Mouse (Mus musculus): ENCODE measurements around the gene Ucp2. TPM values are rescaled to one million over a fixed set of nuclear protein-coding genes. Genes with fewer than 3 reads are reported as not detected.

Ucp2 gene
- polyA plus RNA-seq, 1 experiment from 2014 or later = 281 TPM

GRCm38 (mm10) chr7:100461621-100462151, 31.5 kb upstream of the Ucp2 start:
- Histone ChIP-seq H3K27ac (ENCODE audit: low read depth, low read length) (no peak overlapping the region), H3K4me2 (replicated peaks; ENCODE audit: low read depth) (no peak overlapping the region), H3K27me3 (replicated peaks; ENCODE audit: control insufficient read depth, insufficient read depth, low read length) (no peaks in the 10 kb centered on the region), H3K9ac (ENCODE audit: low read depth, low read length) (no peak overlapping the region), H3K9me3 (ENCODE audit: control insufficient read depth) (no peaks in the 10 kb centered on the region), H3K36me3 (ENCODE audit: control insufficient read depth, insufficient read depth) (peaks cover 17% of the 10 kb centered on the region; the same call in 1 of the 2 replicates), H3K4me1 (replicated peaks; ENCODE audit: control insufficient read depth, insufficient read depth, low read length) (0 out of 2 replicates have a peak, but pooled peaks cover 6% of the 10 kb centered on the region), H3K4me3 (ENCODE audit: low read depth, low read length) (no peak overlapping the region)
- TF ChIP-seq CTCF (IDR thresholded peaks at IDR 0.05; ENCODE audit: low read depth) = no peak
- 75% methylated on average over 6 of the region's 6 CpGs for WGBS
- ATAC-seq = no peak

- ATAC-seq = no peak
- H3K27ac ChIP-seq (ENCODE audit: low read depth, low read length) = no peak overlapping the region
- WGBS = 72% methylated on average over 9 of the region's 9 CpGs
- no peak for TF ChIP-seq CTCF (IDR thresholded peaks at IDR 0.05; ENCODE audit: low read depth)
- H3K4me3 ChIP-seq (ENCODE audit: low read depth, low read length) = no peak overlapping the region
- H3K9ac ChIP-seq (ENCODE audit: low read depth, low read length) = no peak overlapping the region
- no peaks in the 10 kb centered on the region for H3K9me3 ChIP-seq (ENCODE audit: control insufficient read depth)
- H3K27me3 ChIP-seq (replicated peaks; ENCODE audit: control insufficient read depth, insufficient read depth, low read length) = no peaks in the 10 kb centered on the region
- H3K4me2 ChIP-seq (replicated peaks; ENCODE audit: low read depth) = no peak overlapping the region
- H3K4me1 ChIP-seq (replicated peaks; ENCODE audit: control insufficient read depth, insufficient read depth, low read length) = 0 out of 2 replicates have a peak, but pooled peaks cover 6% of the 10 kb centered on the region
- peaks cover 14% of the 10 kb centered on the region; the same call in 1 of the 2 replicates for H3K36me3 ChIP-seq (ENCODE audit: control insufficient read depth, insufficient read depth)
These were observed 29.9 kb upstream of the Ucp2 start for GRCm38 (mm10) chr7:100463194-100463593.

- ATAC-seq = no peak
- no peak overlapping the region for H3K4me3 ChIP-seq (ENCODE audit: low read depth, low read length)
- H3K27ac ChIP-seq (ENCODE audit: low read depth, low read length) = no peak overlapping the region
- H3K4me1 ChIP-seq (replicated peaks; ENCODE audit: control insufficient read depth, insufficient read depth, low read length) = 0 out of 2 replicates have a peak, but pooled peaks cover 6% of the 10 kb centered on the region
- no peak overlapping the region for H3K4me2 ChIP-seq (replicated peaks; ENCODE audit: low read depth)
- H3K36me3 ChIP-seq (ENCODE audit: control insufficient read depth, insufficient read depth) = peaks cover 15% of the 10 kb centered on the region; the same call in 1 of the 2 replicates
- H3K9ac ChIP-seq (ENCODE audit: low read depth, low read length) = no peak overlapping the region
- H3K9me3 ChIP-seq (ENCODE audit: control insufficient read depth) = no peaks in the 10 kb centered on the region
- no peak for TF ChIP-seq CTCF (IDR thresholded peaks at IDR 0.05; ENCODE audit: low read depth)
- 59% methylated on average over 10 of the region's 10 CpGs for WGBS
- H3K27me3 ChIP-seq (replicated peaks; ENCODE audit: control insufficient read depth, insufficient read depth, low read length) = no peaks in the 10 kb centered on the region
These were observed 29.4 kb upstream of the Ucp2 start for GRCm38 (mm10) chr7:100463757-100464156.

- 94% methylated on average over 7 of the region's 7 CpGs for WGBS
- Histone ChIP-seq H3K9me3 (ENCODE audit: control insufficient read depth) (no peaks in the 10 kb centered on the region), H3K27me3 (replicated peaks; ENCODE audit: control insufficient read depth, insufficient read depth, low read length) (no peaks in the 10 kb centered on the region), H3K36me3 (ENCODE audit: control insufficient read depth, insufficient read depth) (peaks cover 18% of the 10 kb centered on the region; the same call in 1 of the 2 replicates), H3K4me2 (replicated peaks; ENCODE audit: low read depth) (no peak overlapping the region), H3K4me1 (replicated peaks; ENCODE audit: control insufficient read depth, insufficient read depth, low read length) (0 out of 2 replicates have a peak, but pooled peaks cover 6% of the 10 kb centered on the region), H3K9ac (ENCODE audit: low read depth, low read length) (no peak overlapping the region), H3K27ac (ENCODE audit: low read depth, low read length) (no peak overlapping the region), H3K4me3 (ENCODE audit: low read depth, low read length) (no peak overlapping the region)
- no peak for TF ChIP-seq CTCF (IDR thresholded peaks at IDR 0.05; ENCODE audit: low read depth)
- no peak for ATAC-seq
These were observed 28.9 kb upstream of the Ucp2 start for GRCm38 (mm10) chr7:100464248-100464647.

GRCm38 (mm10) chr7:100465248-100465647, 27.9 kb upstream of the Ucp2 start:
- WGBS = 37% methylated on average over 4 of the region's 4 CpGs
- Histone ChIP-seq H3K27me3 (replicated peaks; ENCODE audit: control insufficient read depth, insufficient read depth, low read length) (no peaks in the 10 kb centered on the region), H3K4me3 (ENCODE audit: low read depth, low read length) (no peak overlapping the region), H3K36me3 (ENCODE audit: control insufficient read depth, insufficient read depth) (peaks cover 16% of the 10 kb centered on the region; the same call in 1 of the 2 replicates), H3K4me1 (replicated peaks; ENCODE audit: control insufficient read depth, insufficient read depth, low read length) (0 out of 2 replicates have a peak, but pooled peaks cover 6% of the 10 kb centered on the region), H3K4me2 (replicated peaks; ENCODE audit: low read depth) (peak overlapping the region; percentile 52), H3K27ac (ENCODE audit: low read depth, low read length) (peak overlapping the region; percentile 70), H3K9ac (ENCODE audit: low read depth, low read length) (no peak overlapping the region), H3K9me3 (ENCODE audit: control insufficient read depth) (no peaks in the 10 kb centered on the region)
- TF ChIP-seq CTCF (IDR thresholded peaks at IDR 0.05; ENCODE audit: low read depth) = no peak
- peak; percentile 73 for ATAC-seq

GRCm38 (mm10) chr7:100465656-100466309, 27.4 kb upstream of the Ucp2 start:
- Histone ChIP-seq H3K4me2 (replicated peaks; ENCODE audit: low read depth) (peak overlapping the region; percentile 52), H3K27me3 (replicated peaks; ENCODE audit: control insufficient read depth, insufficient read depth, low read length) (no peaks in the 10 kb centered on the region), H3K4me1 (replicated peaks; ENCODE audit: control insufficient read depth, insufficient read depth, low read length) (0 out of 2 replicates have a peak, but pooled peaks cover 6% of the 10 kb centered on the region), H3K9me3 (ENCODE audit: control insufficient read depth) (no peaks in the 10 kb centered on the region), H3K4me3 (ENCODE audit: low read depth, low read length) (no peak overlapping the region), H3K9ac (ENCODE audit: low read depth, low read length) (no peak overlapping the region), H3K27ac (ENCODE audit: low read depth, low read length) (peak overlapping the region; percentile 70), H3K36me3 (ENCODE audit: control insufficient read depth, insufficient read depth) (peaks cover 16% of the 10 kb centered on the region; the same call in 1 of the 2 replicates)
- WGBS = 19% methylated on average over 5 of the region's 5 CpGs
- no peak for TF ChIP-seq CTCF (IDR thresholded peaks at IDR 0.05; ENCODE audit: low read depth)
- peak; percentile 91 for ATAC-seq

All from intestine, postnatal 0 days (tissue).